Mouse (Mus musculus) stomach, postnatal 0 days (tissue): Measurements from ENCODE around the gene Dcun1d4. TPM values are rescaled to one million over a fixed set of nuclear protein-coding genes. Genes with fewer than 3 reads are reported as not detected.
"Not testable (repeated sequence)": the region's sequence is repeated elsewhere in the genome, so short reads cannot be mapped to it uniquely, and the experiment has no call there.

Experiments
- ATAC-seq: fragments of 200-750 bp; cut with Nextera tagmentation; 2 replicates; pipeline ENCODE4 v1.8.0; 2017; ENCODE audit not compliant: low FRiP score, low TSS enrichment
- DNase-seq: peaks from one replicate; pipeline ENCODE4 v3.0.0-alpha.2; 2016; ENCODE audit warnings: low spot score
- H3K27ac ChIP-seq: fragments of 300-500 bp; sonication (generic); replicated peaks from 2 replicates; pipeline ENCODE4 v1.5.1; 2014; ENCODE audit warnings: mild to moderate bottlenecking, control low read depth
- H3K27me3 ChIP-seq: fragments of 300-500 bp; sonication (generic); 2 replicates; pipeline ENCODE4 v1.6.1; 2014; ENCODE audit warnings: low read length; ENCODE audit not compliant: control insufficient read depth, insufficient read depth
- H3K36me3 ChIP-seq: fragments of 300-500 bp; sonication (generic); 2 replicates; pipeline ENCODE4 v1.6.1; 2014; ENCODE audit warnings: low read length, mixed read lengths; ENCODE audit not compliant: control insufficient read depth, insufficient read depth
- H3K4me1 ChIP-seq: fragments of 300-500 bp; sonication (generic); replicated peaks from 2 replicates; pipeline ENCODE4 v1.6.1; 2014; ENCODE audit warnings: antibody characterized with exemption; ENCODE audit not compliant: control insufficient read depth, insufficient read depth
- H3K4me2 ChIP-seq: fragments of 300-500 bp; sonication (generic); replicated peaks from 2 replicates; pipeline ENCODE4 v1.6.1; 2014; ENCODE audit warnings: low read depth, mild to moderate bottlenecking, control low read depth, moderate library complexity
- H3K4me3 ChIP-seq: fragments of 300-500 bp; sonication (generic); 2 replicates; pipeline ENCODE4 v1.5.1; 2014; ENCODE audit warnings: low read depth, low read length, control low read depth
- H3K9ac ChIP-seq: fragments of 300-500 bp; sonication (generic); 2 replicates; pipeline ENCODE4 v1.6.1; 2014; ENCODE audit warnings: mild to moderate bottlenecking, low read length, control low read depth, mixed read lengths
- H3K9me3 ChIP-seq: fragments of 300-500 bp; sonication (generic); 2 replicates; pipeline ENCODE4 v1.6.1; 2016; ENCODE audit warnings: low read length; ENCODE audit not compliant: control insufficient read depth
- CTCF ChIP-seq: IDR thresholded peaks from 2 replicates; pipeline ENCODE4 v1.5.1; 2016; ENCODE audit warnings: antibody characterized with exemption, low read depth, mild to moderate bottlenecking, moderate library complexity
- EP300 ChIP-seq: optimal IDR thresholded peaks from 2 replicates; pipeline ENCODE3; 2016; ENCODE audit warnings: antibody characterized with exemption
- WGBS: fragments of 180-500 bp; shearing (Covaris S2); extraction: QIAGEN DNeasy Blood & Tissue Kit; methylation state at CpG from one replicate; pipeline ENCODE4 v1.1.7; 2014; 5-methylcytosine and 5-hydroxymethylcytosine counted together
- polyA plus RNA-seq: library from polyadenylated mRNA; unstranded; fragments of >200 nt; fragmentation: Nextera tagmentation; extraction: Ambion mirVana; gene quantifications from 2 replicates; pipeline ENCODE4 v1.2.1, GENCODE M21; 2015

The Dcun1d4 gene
- polyA plus RNA-seq, 1 experiment from 2014 or later, result 10.8 TPM

DNA sequence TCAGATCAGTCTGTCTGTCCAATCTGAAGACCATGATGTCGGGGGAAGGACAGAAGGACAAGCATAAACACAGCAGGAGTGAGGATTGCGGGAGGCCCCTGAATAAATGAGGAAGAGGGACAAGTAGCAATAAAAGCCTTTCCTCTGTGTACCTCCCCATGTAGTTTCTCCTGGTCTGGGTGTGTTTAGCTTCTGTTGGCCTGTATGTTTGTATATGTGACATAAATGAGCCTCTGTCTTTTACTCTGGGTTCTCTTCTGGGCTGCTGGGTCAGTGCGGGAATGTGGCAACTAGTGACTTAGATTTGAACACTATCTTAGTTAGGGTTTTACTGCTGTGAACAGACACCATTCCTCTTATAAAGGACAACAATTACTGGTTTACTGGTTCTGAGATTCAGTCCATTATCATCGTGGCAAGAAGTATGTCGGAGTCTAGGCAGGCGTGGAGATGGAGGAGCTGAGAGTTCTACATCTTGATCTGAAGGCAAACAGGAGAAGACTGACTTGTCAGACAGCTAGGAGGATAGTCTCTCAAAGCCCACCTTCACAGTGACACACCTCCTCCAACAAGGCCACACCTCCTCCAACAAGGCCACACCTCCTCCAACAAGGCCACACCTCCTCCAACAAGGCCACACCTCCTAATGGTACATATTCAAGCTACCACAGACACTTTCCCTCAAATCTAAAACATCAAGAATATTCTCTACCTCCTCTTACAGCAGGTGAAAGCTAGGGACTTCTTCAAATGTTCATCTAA is 90.8 kb downstream of the Dcun1d4 start:
- Histone ChIP-seq H3K36me3 (no peaks in the 10 kb centered on the region), H3K4me3 (no peak overlapping the region), H3K27me3 (no peaks in the 10 kb centered on the region), H3K9ac (no peak overlapping the region), H3K4me1 (no peaks in the 10 kb centered on the region), H3K4me2 (no peak overlapping the region), H3K27ac (no peak overlapping the region), H3K9me3 (no peaks in the 10 kb centered on the region)
- no peak for TF ChIP-seq CTCF
- TF ChIP-seq EP300, result no peak
- ATAC-seq (no peak), DNase-seq (no peak)
- WGBS, result 82% methylated on average over 6 of the region's 6 CpGs

DNA sequence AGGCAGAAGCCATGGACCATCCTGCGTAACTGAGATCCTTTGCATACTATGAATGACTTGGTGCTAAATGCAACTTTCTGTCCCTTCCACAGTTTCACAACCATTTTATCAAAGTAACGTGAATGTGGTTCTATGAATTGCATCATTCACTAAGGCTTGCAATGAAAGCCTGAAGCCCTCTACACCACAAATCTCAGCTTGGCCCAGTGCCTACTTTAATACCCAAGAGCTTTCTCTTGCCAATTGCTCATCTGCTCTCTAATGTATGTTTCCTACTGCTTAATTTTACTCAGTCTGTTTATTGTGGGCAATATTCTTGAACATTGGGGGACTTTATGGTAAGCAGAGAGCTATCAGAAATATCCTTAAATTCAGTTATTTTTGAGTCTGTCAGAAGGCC is 92.0 kb downstream of the Dcun1d4 start:
- Histone ChIP-seq H3K4me2 (no peak overlapping the region), H3K36me3 (no peaks in the 10 kb centered on the region), H3K9me3 (no peaks in the 10 kb centered on the region), H3K27me3 (no peaks in the 10 kb centered on the region), H3K4me3 (no peak overlapping the region), H3K27ac (no peak overlapping the region), H3K4me1 (no peaks in the 10 kb centered on the region), H3K9ac (no peak overlapping the region)
- WGBS, result 69% methylated on average over 2 of the region's 2 CpGs
- DNase-seq (no peak), ATAC-seq (no peak)
- TF ChIP-seq CTCF (no peak), EP300 (no peak)

DNA sequence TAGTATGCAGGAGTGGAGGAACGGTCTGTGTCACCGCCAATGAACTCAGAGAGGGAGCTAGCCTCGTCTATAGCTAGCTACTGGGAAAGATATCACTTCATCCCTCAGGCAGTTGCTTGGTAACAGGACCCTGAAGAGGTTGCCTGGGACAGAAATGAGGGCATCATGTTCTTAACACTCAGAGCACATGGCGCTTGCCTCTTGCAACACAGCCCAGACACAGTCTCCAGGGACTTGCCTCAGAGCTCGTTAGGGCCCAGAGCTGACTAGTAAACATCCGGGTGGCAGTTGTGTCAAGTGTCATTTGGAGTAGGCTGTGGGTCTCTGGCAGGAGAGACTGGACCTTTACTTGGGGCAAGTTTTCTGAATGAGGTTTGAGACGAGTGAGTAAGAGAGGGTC is 93.0 kb downstream of the Dcun1d4 start:
- no peaks in the 10 kb centered on the region for H3K4me1 ChIP-seq
- H3K4me3 ChIP-seq, result no peak overlapping the region
- TF ChIP-seq EP300, result no peak
- no peak for TF ChIP-seq CTCF
- no peaks in the 10 kb centered on the region for H3K36me3 ChIP-seq
- no peaks in the 10 kb centered on the region for H3K27me3 ChIP-seq
- H3K9ac ChIP-seq, result no peak overlapping the region
- H3K27ac ChIP-seq, result no peak overlapping the region
- 77% methylated on average over 7 of the region's 7 CpGs for WGBS
- H3K9me3 ChIP-seq, result no peaks in the 10 kb centered on the region
- H3K4me2 ChIP-seq, result no peak overlapping the region
- no peak for ATAC-seq
- no peak for DNase-seq

DNA sequence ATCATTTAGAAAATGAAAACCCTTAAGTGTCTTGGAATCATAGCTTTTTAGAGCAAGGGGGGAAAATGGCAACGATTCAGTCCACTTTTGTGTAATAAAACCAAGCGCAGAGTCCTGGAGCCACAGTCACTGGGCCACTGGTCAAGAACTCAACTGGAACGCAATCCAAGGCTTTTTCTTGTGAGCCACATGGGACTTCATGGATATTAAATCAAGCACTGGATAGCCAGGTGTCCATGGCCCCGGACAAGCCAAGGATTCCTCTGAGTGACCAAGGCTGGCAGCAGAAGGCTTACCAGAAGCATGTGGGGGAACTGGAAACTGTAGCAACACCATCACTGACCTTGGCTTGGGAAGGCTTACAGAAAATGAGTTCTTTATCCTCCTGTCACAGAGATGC is 93.8 kb downstream of the Dcun1d4 start:
- Histone ChIP-seq H3K4me1 (no peaks in the 10 kb centered on the region), H3K27me3 (no peaks in the 10 kb centered on the region), H3K36me3 (no peaks in the 10 kb centered on the region), H3K4me2 (no peak overlapping the region), H3K27ac (no peak overlapping the region), H3K9me3 (no peaks in the 10 kb centered on the region), H3K9ac (no peak overlapping the region), H3K4me3 (no peak overlapping the region)
- TF ChIP-seq EP300, result no peak
- TF ChIP-seq CTCF, result no peak
- 88% methylated on average over 4 of the region's 4 CpGs for WGBS
- ATAC-seq, result no peak
- DNase-seq, result no peak

DNA sequence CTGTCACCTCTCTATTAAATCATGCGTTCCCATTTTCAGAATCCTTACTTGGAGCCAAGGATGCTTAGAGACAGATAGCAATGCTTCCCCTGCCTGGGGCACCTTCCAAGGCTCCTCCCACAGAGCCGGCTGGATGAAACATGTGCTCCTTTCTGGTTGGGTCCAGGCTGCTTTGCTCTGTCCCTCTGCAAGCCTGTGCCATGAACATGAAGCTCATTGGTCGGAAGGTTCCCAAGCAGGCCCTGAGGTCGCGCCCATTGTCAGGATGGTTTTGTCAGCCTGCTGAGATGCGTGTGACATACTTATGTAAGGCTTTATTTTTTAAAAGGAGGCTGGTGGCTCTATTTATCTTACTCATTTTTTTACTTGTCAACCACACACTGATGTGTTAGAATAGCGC is 95.9 kb downstream of the Dcun1d4 start:
- ATAC-seq (no peak), DNase-seq (no peak)
- H3K27me3 ChIP-seq, result no peaks in the 10 kb centered on the region
- H3K4me2 ChIP-seq, result no peak overlapping the region
- no peaks in the 10 kb centered on the region for H3K4me1 ChIP-seq
- H3K27ac ChIP-seq, result no peak overlapping the region
- 54% methylated on average over 7 of the region's 7 CpGs for WGBS
- H3K4me3 ChIP-seq, result no peak overlapping the region
- H3K9me3 ChIP-seq, result no peaks in the 10 kb centered on the region
- H3K36me3 ChIP-seq, result no peaks in the 10 kb centered on the region
- TF ChIP-seq CTCF, result no peak
- no peak for TF ChIP-seq EP300
- H3K9ac ChIP-seq, result no peak overlapping the region

DNA sequence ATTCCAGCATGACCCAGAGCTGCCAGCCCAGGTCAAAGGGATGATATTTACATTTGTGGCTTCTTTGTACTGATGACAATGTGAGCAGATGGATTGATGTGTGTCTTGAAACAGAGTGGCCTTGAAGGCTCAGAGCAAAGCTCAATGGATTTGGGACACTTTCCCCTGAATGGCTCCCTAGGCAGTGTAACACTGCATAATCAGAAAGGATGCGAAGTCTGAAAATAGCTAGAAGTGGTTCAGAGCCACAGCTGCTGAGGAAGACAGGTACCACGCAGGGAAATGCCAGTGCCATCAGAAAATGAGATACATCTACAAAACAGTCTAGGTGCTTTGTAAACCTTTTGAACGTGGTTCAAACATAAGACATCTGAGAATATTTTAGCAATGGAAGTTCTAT is 97.3 kb downstream of the Dcun1d4 start:
- TF ChIP-seq CTCF, result no peak
- TF ChIP-seq EP300, result no peak
- ATAC-seq (no peak), DNase-seq (no peak)
- no peak overlapping the region for H3K4me3 ChIP-seq
- H3K36me3 ChIP-seq, result no peaks in the 10 kb centered on the region
- H3K9ac ChIP-seq, result no peak overlapping the region
- H3K4me2 ChIP-seq, result no peak overlapping the region
- H3K27me3 ChIP-seq, result no peaks in the 10 kb centered on the region
- no peaks in the 10 kb centered on the region for H3K4me1 ChIP-seq
- H3K27ac ChIP-seq, result no peak overlapping the region
- 81% methylated on average over 3 of the region's 3 CpGs for WGBS
- H3K9me3 ChIP-seq, result no peaks in the 10 kb centered on the region

DNA sequence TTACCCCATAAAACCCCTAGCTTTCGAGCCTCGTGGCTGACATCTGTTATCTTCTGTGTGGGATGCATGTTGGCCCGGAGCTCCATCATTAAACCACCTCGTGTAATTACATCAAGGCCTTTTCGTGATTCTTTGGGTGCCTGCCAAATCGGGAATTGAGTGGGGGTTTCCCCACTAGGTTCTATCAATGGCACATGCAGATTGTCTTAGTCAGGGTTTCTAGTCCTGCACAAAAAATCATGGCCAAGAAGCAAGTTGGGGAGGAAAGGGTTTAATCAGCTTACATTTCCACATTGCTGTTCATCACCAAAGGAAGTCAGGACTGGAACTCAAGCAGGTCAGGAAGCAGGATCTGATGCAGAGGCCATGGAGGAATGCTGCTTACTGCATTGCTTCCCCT is 103.2 kb downstream of the Dcun1d4 start:
- ATAC-seq, result not testable (repeated sequence)
- WGBS, result 79% methylated on average over 6 of the region's 6 CpGs

More for the DNA sequence above, 103.2 kb downstream of the Dcun1d4 start:
- not testable (repeated sequence) for H3K4me3 ChIP-seq, H3K4me2 ChIP-seq, DNase-seq, H3K9ac ChIP-seq, H3K27ac ChIP-seq, H3K9me3 ChIP-seq, H3K36me3 ChIP-seq, H3K27me3 ChIP-seq, H3K4me1 ChIP-seq
